Mouse (Mus musculus) heart, postnatal 0 days (tissue): ENCODE results near the gene Atp5k. TPM values are rescaled to one million over a fixed set of nuclear protein-coding genes. Genes with fewer than 3 reads are reported as not detected.

Source experiments
- ATAC-seq: fragments of 200-750 bp; cut with Nextera tagmentation; 2 replicates; pipeline ENCODE4 v1.8.0; 2017; ENCODE audit warnings: low read depth, moderate number of reproducible peaks, moderate library complexity; ENCODE audit not compliant: insufficient read depth
- DNase-seq: peaks from one replicate; pipeline ENCODE4 v3.0.0-alpha.2; 2016; ENCODE audit warnings: low spot score
- H3K27ac ChIP-seq: fragments of 300-500 bp; sonication (generic); 2 replicates; pipeline ENCODE4 v1.5.1; 2014; ENCODE audit warnings: low read depth, mild to moderate bottlenecking
- H3K27me3 ChIP-seq: fragments of 300-500 bp; sonication (generic); 2 replicates; pipeline ENCODE4 v1.6.1; 2014; ENCODE audit warnings: low read length, mixed read lengths; ENCODE audit not compliant: control insufficient read depth, insufficient read depth
- H3K36me3 ChIP-seq: fragments of 300-500 bp; sonication (generic); replicated peaks from 2 replicates; pipeline ENCODE4 v1.6.1; 2014; ENCODE audit warnings: low read length, mixed read lengths; ENCODE audit not compliant: control insufficient read depth, insufficient read depth
- H3K4me1 ChIP-seq: fragments of 300-500 bp; sonication (generic); 2 replicates; pipeline ENCODE4 v1.6.1; 2014; ENCODE audit warnings: antibody characterized with exemption; ENCODE audit not compliant: control insufficient read depth, insufficient read depth
- H3K4me2 ChIP-seq: fragments of 300-500 bp; sonication (generic); 2 replicates; pipeline ENCODE4 v1.6.1; 2014; ENCODE audit warnings: low read depth, mild to moderate bottlenecking, low read length, moderate library complexity
- H3K4me3 ChIP-seq: fragments of 300-500 bp; sonication (generic); 2 replicates; pipeline ENCODE4 v1.5.1; 2014; ENCODE audit warnings: low read depth, low read length
- H3K9ac ChIP-seq: fragments of 300-500 bp; sonication (generic); replicated peaks from 2 replicates; pipeline ENCODE4 v1.6.1; 2014; ENCODE audit warnings: low read depth, low read length, mixed read lengths
- H3K9me3 ChIP-seq: fragments of 300-500 bp; sonication (generic); replicated peaks from 2 replicates; pipeline ENCODE4 v1.6.1; 2016; ENCODE audit warnings: low read length; ENCODE audit not compliant: control insufficient read depth
- CTCF ChIP-seq: IDR thresholded peaks from 2 replicates; pipeline ENCODE4 v1.5.1; 2016; ENCODE audit warnings: antibody characterized with exemption, control low read depth, low read depth
- EP300 ChIP-seq: IDR thresholded peaks from 2 replicates; pipeline ENCODE4 v1.6.1; 2016; ENCODE audit warnings: antibody characterized with exemption, low read depth
- WGBS: fragments of 180-500 bp; shearing (Covaris S2); extraction: QIAGEN DNeasy Blood & Tissue Kit; methylation state at CpG from one replicate; pipeline ENCODE4 v1.1.7; 2014; 5-methylcytosine and 5-hydroxymethylcytosine counted together
- polyA plus RNA-seq: library from polyadenylated mRNA; unstranded; fragments of >200 nt; fragmentation: Nextera tagmentation; extraction: Ambion mirVana; gene quantifications from 2 replicates; pipeline ENCODE4 v1.2.1, GENCODE M21; 2015
- total RNA-seq: library from RNA; depleted of rRNA; stranded (reverse); fragments of >200 nt; gene quantifications from 2 replicates; pipeline ENCODE4 v1.2.3, GENCODE M21; 2014; ENCODE audit warnings: low replicate concordance

The Atp5k gene
- total and polyA plus RNA-seq, 2 experiments from 2014 or later: 139 to 1,920 TPM

GRCm38 (mm10) chr5:108427186-108427585 lies 7.1 kb downstream of the Atp5k start:
- ATAC-seq (peak; percentile 42; the same call in 1 of the 2 replicates), DNase-seq (peak; percentile 18)
- Histone ChIP-seq H3K4me2 (no peak overlapping the region), H3K4me1 (no peaks in the 10 kb centered on the region), H3K9ac (no peak overlapping the region), H3K4me3 (no peak overlapping the region), H3K9me3 (no peaks in the 10 kb centered on the region), H3K27ac (no peak overlapping the region), H3K36me3 (peaks cover 21% of the 10 kb centered on the region), H3K27me3 (no peaks in the 10 kb centered on the region)
- WGBS: 43% methylated on average over 1 of the region's 1 CpGs
- TF ChIP-seq EP300 (no peak), CTCF (peak; percentile 90)

GRCm38 (mm10) chr5:108423427-108423826 lies 10.8 kb downstream of the Atp5k start:
- H3K4me1 ChIP-seq: no peaks in the 10 kb centered on the region
- no peak overlapping the region for H3K4me3 ChIP-seq
- ATAC-seq (no peak), DNase-seq (no peak)
- no peaks in the 10 kb centered on the region for H3K27me3 ChIP-seq
- H3K9ac ChIP-seq: no peak overlapping the region
- WGBS: 77% methylated on average over 2 of the region's 2 CpGs
- H3K36me3 ChIP-seq: no peaks in the 10 kb centered on the region
- H3K4me2 ChIP-seq: no peak overlapping the region
- H3K9me3 ChIP-seq: no peaks in the 10 kb centered on the region
- H3K27ac ChIP-seq: no peak overlapping the region
- TF ChIP-seq CTCF: no peak

GRCm38 (mm10) chr5:108422741-108423140 lies 11.5 kb downstream of the Atp5k start:
- no peak for TF ChIP-seq CTCF
- TF ChIP-seq EP300: no peak
- H3K9me3 ChIP-seq: no peaks in the 10 kb centered on the region
- H3K27me3 ChIP-seq: no peaks in the 10 kb centered on the region
- WGBS: 69% methylated on average over 3 of the region's 3 CpGs
- H3K4me3 ChIP-seq: no peak overlapping the region
- H3K27ac ChIP-seq: no peak overlapping the region
- H3K4me2 ChIP-seq: no peak overlapping the region
- no peak overlapping the region for H3K9ac ChIP-seq
- no peak for ATAC-seq
- DNase-seq: no peak
- H3K4me1 ChIP-seq: no peaks in the 10 kb centered on the region
- no peaks in the 10 kb centered on the region for H3K36me3 ChIP-seq

DNA sequence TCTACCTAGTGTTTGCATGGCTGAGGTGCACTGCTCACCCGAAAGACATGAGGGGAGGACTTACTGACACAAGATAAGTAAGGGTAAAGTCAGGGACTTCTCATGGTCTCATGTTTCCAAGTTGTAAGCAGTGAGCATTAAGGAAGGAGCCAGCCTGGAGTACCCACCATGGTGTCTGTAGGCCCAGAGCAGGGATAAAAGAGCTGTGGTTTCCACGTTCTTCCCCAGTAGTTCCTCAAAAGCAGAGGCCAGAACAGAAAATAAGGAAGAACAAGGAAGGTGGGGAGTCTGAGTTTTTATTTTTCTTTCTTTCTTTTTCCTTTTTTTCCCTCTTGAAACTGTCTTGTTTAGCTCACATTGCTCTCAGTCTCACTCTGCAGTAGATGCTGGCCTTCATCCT lies 19.5 kb downstream of the Atp5k start:
- Histone ChIP-seq H3K9ac (no peak overlapping the region), H3K36me3 (no peaks in the 10 kb centered on the region), H3K4me2 (no peak overlapping the region), H3K4me1 (no peaks in the 10 kb centered on the region), H3K4me3 (no peak overlapping the region), H3K27ac (no peak overlapping the region), H3K27me3 (no peaks in the 10 kb centered on the region), H3K9me3 (no peaks in the 10 kb centered on the region)
- DNase-seq (no peak), ATAC-seq (no peak)
- TF ChIP-seq CTCF (no peak), EP300 (no peak)
- WGBS: 61% methylated on average over 2 of the region's 2 CpGs

- TF ChIP-seq CTCF (no peak), EP300 (no peak)
- no peaks in the 10 kb centered on the region for H3K36me3 ChIP-seq
- 0 out of 2 replicates have a peak, but pooled peaks cover 4% of the 10 kb centered on the region for H3K9me3 ChIP-seq
- H3K4me3 ChIP-seq: no peak overlapping the region
- WGBS: 64% methylated on average over 2 of the region's 2 CpGs
- no peak overlapping the region for H3K27ac ChIP-seq
- DNase-seq (no peak), ATAC-seq (no peak)
- no peaks in the 10 kb centered on the region for H3K4me1 ChIP-seq
- no peak overlapping the region for H3K9ac ChIP-seq
- H3K4me2 ChIP-seq: no peak overlapping the region
- H3K27me3 ChIP-seq: no peaks in the 10 kb centered on the region
Measured at GRCm38 (mm10) chr5:108406977-108407376, 27.3 kb downstream of the Atp5k start.

DNA sequence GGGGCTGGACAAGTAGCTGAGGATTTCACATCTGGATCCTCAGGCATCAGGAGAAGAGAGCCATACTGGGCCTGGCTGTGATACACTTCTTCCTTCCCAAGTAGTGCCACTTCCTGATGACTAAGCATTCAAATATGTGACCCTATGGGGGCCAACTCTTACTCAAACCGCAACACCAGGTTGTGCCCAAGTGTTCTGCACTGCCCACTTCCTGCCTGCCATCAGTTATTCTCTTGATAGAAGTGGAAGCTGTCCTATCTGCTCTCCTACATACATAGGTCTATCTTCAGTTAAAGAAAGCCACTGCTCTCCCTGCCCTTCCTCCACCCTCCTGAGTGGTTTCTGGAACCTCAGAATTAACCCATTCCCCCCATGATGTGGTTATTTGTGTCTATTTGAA lies 28.8 kb downstream of the Atp5k start:
- TF ChIP-seq EP300 (no peak), CTCF (no peak)
- H3K4me1 ChIP-seq: no peaks in the 10 kb centered on the region
- H3K9me3 ChIP-seq: 0 out of 2 replicates have a peak, but pooled peaks cover 4% of the 10 kb centered on the region
- no peak for ATAC-seq
- no peak overlapping the region for H3K27ac ChIP-seq
- WGBS: 53% methylated on average over 1 of the region's 1 CpGs
- H3K9ac ChIP-seq: no peak overlapping the region
- no peaks in the 10 kb centered on the region for H3K27me3 ChIP-seq
- no peak for DNase-seq
- no peak overlapping the region for H3K4me3 ChIP-seq
- H3K4me2 ChIP-seq: no peak overlapping the region
- H3K36me3 ChIP-seq: no peaks in the 10 kb centered on the region
